Mouse (Mus musculus) spleen, postnatal 36 days (tissue): ENCODE measurements around the gene Tmem59l.

Experiments
- DNase-seq, 2 experiments: peaks; one replicate each; pipeline ENCODE4 v3.0.0; 2022; ENCODE audit warnings: low spot score in 2 of 2, mixed read lengths in 1 of 2

Tmem59l gene

DNA sequence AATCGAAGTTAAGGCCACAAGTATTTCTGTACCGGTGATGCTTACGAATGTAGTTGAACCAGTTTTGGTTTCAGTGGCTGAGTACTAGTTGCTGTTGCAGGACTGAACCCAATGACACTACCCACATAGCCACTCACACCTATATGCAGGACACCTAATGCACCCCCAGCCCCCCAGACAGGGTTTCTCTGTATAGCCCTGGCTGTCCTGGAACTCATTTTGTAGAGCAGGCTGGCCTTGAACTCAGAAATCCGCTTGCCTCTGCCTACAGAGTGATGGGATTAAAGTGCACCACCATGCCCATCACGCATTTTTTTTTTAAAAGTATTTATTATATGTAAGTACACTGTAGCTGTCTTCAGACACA is 19.9 kb upstream of the Tmem59l start:
- no peak for DNase-seq

DNA sequence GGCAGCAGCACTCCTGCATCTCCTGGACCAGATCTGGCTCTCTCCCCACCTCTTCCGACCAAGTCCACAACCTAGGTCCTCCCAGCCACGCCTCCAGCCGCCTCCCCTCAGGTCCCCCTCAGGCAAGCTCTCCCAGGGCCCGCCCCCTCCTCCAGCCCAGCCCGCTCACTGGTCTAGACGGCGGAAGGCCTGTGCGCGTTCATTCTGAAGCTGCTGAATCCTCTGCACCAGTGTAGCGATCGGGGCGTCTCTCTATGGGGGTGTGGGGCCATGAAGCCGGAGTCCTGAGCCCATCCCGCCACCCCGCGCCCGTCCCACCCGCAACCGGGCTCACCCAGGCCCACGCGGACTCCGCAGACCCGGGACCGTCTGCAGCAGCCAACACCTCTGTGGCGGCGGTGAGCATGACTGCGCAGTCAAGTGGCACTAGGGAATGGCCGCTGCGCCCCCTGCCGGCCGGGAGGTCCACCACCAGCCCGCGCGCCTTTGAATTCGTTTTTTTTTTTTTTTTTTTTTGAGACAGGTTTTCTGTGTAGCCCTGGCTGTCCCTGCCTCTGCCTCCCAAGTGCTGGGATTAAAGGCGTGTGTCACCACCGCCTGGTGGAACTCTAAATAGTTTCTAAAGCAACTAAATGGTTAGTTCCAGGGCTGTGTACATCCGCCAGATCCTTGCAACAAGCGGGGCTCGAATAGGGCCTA is 19.3 kb upstream of the Tmem59l start, which contains the start of gene Rex1bd:
TSS of gene Rex1bd (minus strand) at position 425 of the 699 bp plus-strand sequence.
- DNase-seq, result peak; percentile 94 to 95

DNA sequence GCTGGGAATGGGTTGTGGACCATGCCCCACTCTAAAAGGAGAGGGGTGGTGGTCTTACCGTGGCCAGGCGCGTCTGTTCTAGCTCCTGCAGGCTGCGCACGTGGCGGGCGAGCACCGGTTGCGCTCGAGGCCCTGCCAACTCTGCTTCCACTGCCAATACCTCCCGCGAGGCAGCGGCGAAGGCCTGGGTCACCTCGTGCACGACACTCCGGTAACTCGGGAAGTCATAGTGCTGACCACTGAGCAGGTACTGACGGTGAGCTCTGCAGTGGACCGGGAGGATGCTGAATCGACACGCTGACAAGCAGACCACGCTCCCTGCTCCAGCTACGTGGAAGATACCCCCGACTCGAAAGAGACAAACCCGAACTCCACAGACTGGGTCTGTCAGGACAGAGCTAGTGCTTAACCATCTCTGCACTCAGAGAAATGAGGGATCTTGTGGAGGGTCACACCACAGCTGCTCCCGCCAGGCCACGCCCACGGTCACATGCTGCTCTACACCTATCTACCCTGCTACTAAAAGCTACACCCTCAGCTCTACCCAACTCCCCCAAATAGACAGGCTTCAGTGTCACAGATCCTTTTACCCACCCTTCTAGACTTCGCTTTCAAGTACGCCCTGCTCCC is 18.7 kb upstream of the Tmem59l start:
- DNase-seq, result no peak

DNA sequence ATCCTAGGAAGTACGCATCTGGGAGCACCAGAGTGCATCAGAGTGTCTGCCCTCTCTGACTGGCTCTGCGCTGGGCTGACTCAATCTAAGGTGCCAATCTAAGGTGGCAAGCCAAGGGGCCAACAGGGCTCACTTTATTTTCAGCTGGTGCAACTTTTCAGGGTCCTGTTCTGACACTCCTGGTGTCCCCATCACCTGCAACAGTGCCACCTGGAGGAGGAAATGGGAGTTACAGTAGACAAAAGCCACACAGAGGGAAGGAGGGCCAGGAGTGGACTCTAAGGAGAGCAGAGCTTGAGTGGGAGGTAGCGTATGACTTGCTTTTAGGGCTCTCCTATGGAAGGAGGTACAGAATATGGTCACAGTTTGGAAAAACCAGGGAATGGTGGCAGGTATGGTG is 17.7 kb upstream of the Tmem59l start:
- DNase-seq, result peak; percentile 69 to 79

- DNase-seq, result no peak
Measured at GRCm38 (mm10) chr8:70504291-70504716, 17.1 kb upstream of the Tmem59l start.

GRCm38 (mm10) chr8:70503062-70503750 is 16.0 kb upstream of the Tmem59l start:
- DNase-seq, result peak; percentile 34 to 49

- no peak for DNase-seq
Measured at GRCm38 (mm10) chr8:70502540-70502939, 15.4 kb upstream of the Tmem59l start.

GRCm38 (mm10) chr8:70501820-70502529 is 14.8 kb upstream of the Tmem59l start:
- DNase-seq, result no peak

DNA sequence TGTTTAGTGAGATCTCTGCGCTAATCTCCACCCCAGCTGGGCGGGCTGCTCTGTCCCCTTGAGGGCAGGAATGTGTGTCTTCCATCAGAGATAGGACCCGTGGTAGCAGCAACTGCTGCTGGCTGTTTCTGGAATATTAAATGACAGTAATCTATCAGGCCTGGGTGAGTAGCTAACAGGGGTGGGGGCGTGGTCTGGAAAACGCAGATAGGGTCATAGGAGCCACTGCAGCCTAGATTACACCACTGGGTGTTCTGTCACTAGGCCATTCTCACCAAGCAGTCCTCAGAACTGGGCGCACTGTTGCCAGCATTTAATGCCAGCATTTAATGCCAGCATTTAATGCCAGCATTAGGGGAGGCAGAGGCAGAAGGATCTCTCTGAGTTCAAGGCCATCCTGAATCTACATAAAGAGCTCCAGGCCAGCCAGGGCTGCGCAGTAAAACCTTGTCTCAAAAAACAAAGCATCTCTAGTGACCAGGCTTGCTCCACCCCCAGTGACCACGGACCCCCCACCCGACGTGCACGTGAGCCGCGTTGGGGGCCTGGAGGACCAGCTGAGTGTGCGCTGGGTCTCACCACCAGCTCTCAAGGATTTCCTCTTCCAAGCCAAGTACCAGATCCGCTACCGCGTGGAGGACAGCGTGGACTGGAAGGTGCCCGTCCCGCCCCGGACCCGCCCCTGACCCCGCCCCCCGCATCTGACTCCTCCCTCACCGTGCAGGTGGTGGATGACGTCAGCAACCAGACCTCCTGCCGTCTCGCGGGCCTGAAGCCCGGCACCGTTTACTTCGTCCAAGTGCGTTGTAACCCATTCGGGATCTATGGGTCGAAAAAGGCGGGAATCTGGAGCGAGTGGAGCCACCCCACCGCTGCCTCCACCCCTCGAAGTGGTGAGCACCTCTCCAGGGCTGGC is 13.5 kb upstream of the Tmem59l start:
- peak in 1 of 2 experiments; percentile 45 for DNase-seq

DNA sequence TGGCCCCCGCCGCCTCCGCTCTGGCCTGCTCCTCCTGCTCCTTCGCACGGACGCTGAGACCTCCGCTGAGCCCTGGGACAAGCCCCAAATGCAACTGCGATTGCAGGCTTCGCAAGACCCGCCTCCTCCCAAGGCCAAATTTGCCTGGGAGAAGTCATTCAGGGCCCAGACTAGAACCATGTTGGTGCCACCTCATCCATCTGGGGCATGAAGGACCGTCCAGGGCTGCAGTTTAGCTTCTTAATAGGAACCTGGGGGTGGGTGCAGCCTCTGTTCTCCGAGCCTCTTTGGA is 8.6 kb upstream of the Tmem59l start:
- DNase-seq, result no peak

DNA sequence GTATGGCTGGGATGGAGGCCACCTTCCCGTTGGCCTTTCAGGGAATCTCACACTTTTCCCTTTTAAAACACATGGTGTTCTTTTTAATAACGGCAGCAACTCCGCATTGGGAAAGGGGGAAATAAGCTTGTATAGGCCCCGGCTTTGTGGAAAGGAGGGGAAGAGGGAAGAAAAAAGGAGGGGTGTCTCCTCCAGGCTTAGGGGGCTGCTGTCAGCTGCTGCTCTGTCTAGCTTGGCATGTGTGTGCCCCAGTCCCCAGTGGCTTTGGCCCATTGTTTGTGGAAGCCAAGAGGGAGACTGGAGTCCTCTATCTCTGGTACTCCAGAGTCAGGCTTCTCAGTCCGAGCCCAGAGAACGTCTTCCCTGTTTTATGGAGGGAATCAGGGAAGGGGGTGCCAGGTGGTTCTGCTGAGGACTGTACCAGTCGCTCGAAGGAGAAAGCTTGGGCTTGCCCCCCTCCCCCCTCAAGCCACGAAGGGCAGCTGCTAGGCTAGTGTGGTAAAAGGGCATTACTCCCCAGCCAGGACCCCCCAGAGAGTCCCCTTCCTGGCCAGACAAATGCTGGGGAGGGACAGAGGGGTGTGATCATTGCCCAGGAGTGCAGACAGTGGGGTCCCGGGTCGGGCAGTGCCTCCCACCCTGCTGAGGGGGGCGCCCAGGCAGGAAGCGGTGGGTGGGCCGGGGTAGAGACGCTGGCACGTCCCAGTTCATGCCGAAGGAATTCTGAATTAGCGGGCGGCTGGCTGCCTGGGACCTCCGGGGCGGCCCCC is 8.0 kb upstream of the Tmem59l start:
- no peak for DNase-seq

GRCm38 (mm10) chr8:70494416-70494945 is 7.3 kb upstream of the Tmem59l start:
- DNase-seq, result peak in 1 of 2 experiments; percentile 32

GRCm38 (mm10) chr8:70493692-70494415 is 6.7 kb upstream of the Tmem59l start:
- no peak for DNase-seq

DNA sequence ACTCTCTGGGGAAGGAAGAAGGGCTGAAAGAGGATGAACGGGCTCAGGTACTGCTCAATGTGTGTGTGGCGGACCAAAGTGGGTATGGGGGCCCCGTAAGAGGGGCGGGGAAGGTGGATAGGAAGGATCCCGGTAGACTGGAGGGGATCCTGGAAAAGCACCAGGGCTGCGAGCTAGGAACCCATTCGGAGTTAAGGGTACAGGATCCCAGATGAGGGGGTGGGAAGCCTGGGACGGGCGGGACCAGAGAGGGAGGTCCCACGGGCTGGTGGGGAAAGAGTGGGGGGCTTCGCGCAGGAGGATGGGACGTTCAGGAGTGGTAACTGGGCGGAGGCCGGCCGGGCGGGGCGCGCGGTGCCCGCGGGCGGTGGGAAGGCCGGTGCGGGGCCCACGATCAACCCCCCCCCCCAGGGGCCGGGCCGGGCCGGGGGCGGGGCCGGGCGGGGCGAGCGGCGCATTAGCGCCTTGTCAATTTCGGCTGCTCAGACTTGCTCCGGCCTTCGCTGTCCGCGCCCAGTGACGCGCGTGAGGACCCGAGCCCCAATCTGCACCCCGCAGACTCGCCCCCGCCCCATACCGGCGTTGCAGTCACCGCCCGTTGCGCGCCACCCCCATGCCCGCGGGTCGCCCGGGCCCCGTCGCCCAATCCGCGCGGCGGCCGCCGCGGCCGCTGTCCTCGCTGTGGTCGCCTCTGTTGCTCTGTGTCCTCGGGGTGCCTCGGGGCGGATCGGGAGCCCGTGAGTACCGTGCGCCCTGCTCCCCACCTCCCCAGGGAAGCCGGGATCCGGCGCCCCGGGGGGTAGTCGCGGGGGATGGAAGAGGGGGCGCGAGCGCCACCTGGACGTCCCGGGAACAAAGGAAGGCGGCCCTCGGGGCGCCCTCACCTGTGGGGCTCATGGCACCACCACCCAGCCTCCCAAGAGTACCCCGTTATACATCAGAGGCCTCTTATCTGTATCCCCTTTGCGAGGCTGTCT is 5.8 kb upstream of the Tmem59l start, which contains the start of gene Crlf1:
TSS of gene Crlf1 (plus strand) at position 495 of the 977 bp plus-strand sequence.
- no peak for DNase-seq

DNA sequence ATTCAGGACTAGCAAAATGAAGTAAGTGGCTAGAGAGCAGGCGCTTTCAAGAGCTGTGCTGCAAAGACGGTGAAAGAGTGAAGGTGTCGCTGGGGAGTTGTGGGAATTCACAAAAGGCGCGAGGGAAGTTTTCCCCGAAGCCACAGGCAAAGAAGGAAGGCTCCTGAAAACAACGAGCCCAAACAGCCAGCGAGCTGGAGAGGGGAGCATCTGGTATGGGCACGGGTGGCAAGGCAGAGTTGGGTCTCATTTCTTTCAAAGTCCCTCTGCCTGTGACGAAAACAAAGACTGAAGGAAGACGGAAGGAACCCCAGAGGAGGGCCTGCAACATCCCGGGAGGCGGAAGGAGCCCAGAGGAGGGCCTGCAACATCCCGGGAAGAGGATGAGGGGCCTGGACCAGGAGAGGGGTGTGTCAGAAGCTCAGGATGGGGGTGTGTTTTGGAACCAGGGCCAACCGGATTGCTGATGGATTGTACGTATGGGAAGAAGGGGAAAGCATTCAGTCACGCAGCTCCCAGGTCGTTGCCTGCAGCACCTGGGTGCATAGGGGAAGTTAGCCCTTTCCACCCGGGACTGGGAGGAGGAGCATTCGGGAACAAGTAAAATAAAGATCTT is 3.8 kb upstream of the Tmem59l start:
- DNase-seq, result no peak

DNA sequence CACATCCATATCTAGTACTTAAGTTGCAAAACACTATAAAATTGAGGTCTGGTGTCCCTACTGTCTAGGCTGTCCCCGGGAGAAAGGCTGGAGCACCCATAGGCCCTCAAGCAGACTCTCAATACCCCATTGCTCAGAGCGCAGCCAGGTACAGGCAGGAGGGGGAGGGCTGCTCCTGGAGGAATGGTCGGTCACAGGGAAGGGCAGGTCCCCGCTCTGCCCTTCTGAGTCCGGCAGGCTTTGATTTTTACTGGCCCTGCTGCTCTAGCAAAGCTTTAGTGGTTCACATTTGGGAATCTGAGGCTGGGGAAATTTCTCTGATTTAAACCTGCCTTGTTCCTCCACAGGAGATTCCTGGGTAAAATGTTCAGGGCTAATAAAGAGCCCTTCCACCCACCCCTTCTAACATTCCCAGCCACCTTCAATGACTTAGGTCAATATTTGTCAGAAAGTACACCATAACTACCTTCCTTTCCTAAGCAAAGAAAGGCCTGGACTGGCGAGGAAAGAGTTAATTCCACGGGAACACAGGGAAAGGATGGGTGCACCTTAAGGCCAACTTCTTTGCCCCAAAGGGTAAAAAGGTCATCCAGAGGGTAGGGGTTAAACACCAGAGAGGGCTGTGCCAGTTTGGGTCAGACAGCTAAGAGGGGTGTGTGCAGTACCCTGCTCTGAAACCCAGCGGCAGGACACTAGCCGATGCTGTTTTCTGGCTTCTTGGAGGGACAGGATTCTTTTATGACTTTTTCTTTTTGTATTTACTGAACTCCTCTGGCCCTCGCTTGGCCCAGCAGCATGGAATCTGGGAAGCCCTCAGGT is 3.1 kb upstream of the Tmem59l start:
- no peak for DNase-seq

DNA sequence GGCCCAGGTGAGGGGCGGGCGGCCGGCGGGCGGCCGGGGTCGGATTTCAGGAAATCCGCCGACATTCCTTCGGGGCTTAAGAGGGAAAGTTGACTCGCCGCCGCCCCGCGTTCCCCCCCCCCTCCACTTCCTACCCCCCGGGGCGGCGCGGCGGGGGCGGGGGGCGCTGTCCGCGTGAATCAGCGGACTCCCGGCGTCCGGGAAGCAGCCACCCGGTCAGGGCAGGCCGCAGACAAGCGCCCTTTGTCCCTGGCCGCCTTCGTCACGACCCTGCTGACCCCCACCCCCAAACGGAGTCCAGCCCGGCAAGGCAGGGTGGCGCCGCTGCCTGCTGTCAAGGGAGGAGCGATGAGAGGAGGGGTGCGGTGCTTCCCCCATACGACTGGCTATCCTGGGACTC is 2.4 kb upstream of the Tmem59l start:
- DNase-seq, result no peak
